Mouse (Mus musculus) liver, postnatal 0 days (tissue): Measurements from ENCODE around the gene Rd3l. TPM values are rescaled to one million over a fixed set of nuclear protein-coding genes. Genes with fewer than 3 reads are reported as not detected.

Experiments used
- ATAC-seq: fragments of 200-750 bp; cut with Nextera tagmentation; 2 replicates; pipeline ENCODE4 v1.8.0; 2017; ENCODE audit warnings: mild to moderate bottlenecking, moderate library complexity
- DNase-seq: peaks from one replicate; pipeline ENCODE4 v3.0.0-alpha.2; 2016
- H3K27ac ChIP-seq: fragments of 300-500 bp; sonication (generic); 2 replicates; pipeline ENCODE4 v1.5.1; 2014; ENCODE audit warnings: antibody characterized with exemption, moderate library complexity, mild to moderate bottlenecking, low read depth
- H3K27me3 ChIP-seq: fragments of 300-500 bp; sonication (generic); 2 replicates; pipeline ENCODE4 v1.6.1; 2014; ENCODE audit warnings: low read length, control low read depth, mixed read lengths; ENCODE audit not compliant: insufficient read depth
- H3K36me3 ChIP-seq: fragments of 300-500 bp; sonication (generic); replicated peaks from 2 replicates; pipeline ENCODE4 v1.6.1; 2014; ENCODE audit warnings: mild to moderate bottlenecking, control low read depth, low read length, moderate library complexity, mixed read lengths; ENCODE audit not compliant: insufficient read depth
- H3K4me1 ChIP-seq: fragments of 300-500 bp; sonication (generic); 2 replicates; pipeline ENCODE4 v1.6.1; 2014; ENCODE audit warnings: antibody characterized with exemption, mild to moderate bottlenecking, control low read depth; ENCODE audit not compliant: insufficient read depth
- H3K4me2 ChIP-seq: fragments of 300-500 bp; sonication (generic); 2 replicates; pipeline ENCODE4 v1.6.1; 2014; ENCODE audit warnings: low read depth, mild to moderate bottlenecking, low read length, moderate library complexity, mixed read lengths
- H3K4me3 ChIP-seq: fragments of 300-500 bp; sonication (generic); 2 replicates; pipeline ENCODE4 v1.5.1; 2014; ENCODE audit warnings: low read depth, low read length
- H3K9ac ChIP-seq: fragments of 300-500 bp; sonication (generic); replicated peaks from 2 replicates; pipeline ENCODE4 v1.6.1; 2014; ENCODE audit warnings: mild to moderate bottlenecking, moderate library complexity
- H3K9me3 ChIP-seq: fragments of 300-500 bp; sonication (generic); 2 replicates; pipeline ENCODE4 v1.6.1; 2016; ENCODE audit warnings: mild to moderate bottlenecking, control low read depth, low read length, mixed read lengths
- CTCF ChIP-seq: sonication (generic); IDR thresholded peaks from 2 replicates; pipeline ENCODE4 v1.5.1; 2016; ENCODE audit warnings: antibody characterized with exemption, low read depth
- EP300 ChIP-seq: IDR thresholded peaks from 2 replicates; pipeline ENCODE4 v1.6.1; 2016; ENCODE audit warnings: antibody characterized with exemption, low read depth, mild to moderate bottlenecking
- WGBS: fragments of 180-500 bp; shearing (Covaris S2); extraction: QIAGEN DNeasy Blood & Tissue Kit; methylation state at CpG from one replicate; pipeline ENCODE4 v1.1.7; 2014; ENCODE audit not compliant: insufficient replicate concordance; 5-methylcytosine and 5-hydroxymethylcytosine counted together
- polyA plus RNA-seq: library from polyadenylated mRNA; unstranded; fragments of >200 nt; fragmentation: Nextera tagmentation; extraction: Ambion mirVana; gene quantifications from 2 replicates; pipeline ENCODE4 v1.2.1, GENCODE M21; 2015

Rd3l gene
- polyA plus RNA-seq, 1 experiment from 2014 or later, result not detected

DNA sequence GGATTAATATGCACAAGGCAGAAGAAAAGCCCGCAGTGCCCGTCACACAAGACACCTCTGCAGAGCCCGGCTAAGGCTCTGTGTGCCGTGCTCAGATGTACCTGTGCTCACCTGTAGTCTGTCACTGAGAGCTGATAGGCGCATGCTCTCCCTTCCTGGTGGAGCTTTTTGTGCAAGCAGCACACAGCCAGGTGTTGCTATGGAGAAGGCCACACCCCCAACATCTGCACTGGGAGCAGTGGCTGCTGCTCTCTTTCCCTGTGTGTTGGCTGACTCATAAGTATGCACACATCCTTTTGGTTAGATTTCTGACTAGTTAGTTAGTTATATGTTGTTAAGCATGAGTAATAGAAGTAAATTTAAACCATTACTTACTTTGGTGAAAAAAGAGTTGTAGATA is 11.5 kb upstream of the Rd3l start:
- H3K27ac ChIP-seq, result no peak overlapping the region
- no peak overlapping the region for H3K4me3 ChIP-seq
- no peaks in the 10 kb centered on the region for H3K9me3 ChIP-seq
- WGBS, result 78% methylated on average over 5 of the region's 5 CpGs
- no peak for ATAC-seq
- H3K4me2 ChIP-seq, result no peak overlapping the region
- no peaks in the 10 kb centered on the region for H3K4me1 ChIP-seq
- no peak overlapping the region for H3K9ac ChIP-seq
- no peak for DNase-seq
- TF ChIP-seq CTCF (no peak), EP300 (no peak)
- H3K36me3 ChIP-seq, result no peaks in the 10 kb centered on the region
- no peaks in the 10 kb centered on the region for H3K27me3 ChIP-seq

DNA sequence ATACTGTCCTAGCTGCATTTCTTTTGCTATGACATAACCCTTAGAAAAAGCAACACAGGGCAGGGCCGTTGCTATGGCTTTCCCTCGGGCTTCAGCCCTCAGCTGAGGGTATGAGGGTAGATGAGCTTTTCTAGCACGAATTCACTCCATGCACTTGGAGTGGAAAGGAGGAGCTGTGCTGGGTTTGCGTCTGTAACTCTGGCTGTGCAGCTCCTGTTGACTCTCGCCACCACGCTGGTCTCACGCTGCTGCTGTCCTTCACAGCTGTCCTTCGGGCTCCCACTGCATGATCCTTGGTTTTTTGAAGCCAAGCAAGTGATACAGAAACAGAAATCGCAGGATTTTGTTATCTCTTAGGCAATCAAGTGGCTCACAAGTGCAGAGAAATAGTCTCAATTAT is 5.6 kb upstream of the Rd3l start:
- 0 out of 2 replicates have a peak, but pooled peaks cover 3% of the 10 kb centered on the region for H3K4me1 ChIP-seq
- H3K27me3 ChIP-seq, result no peaks in the 10 kb centered on the region
- DNase-seq, result no peak
- no peak for TF ChIP-seq CTCF
- no peak for TF ChIP-seq EP300
- WGBS, result 56% methylated on average over 9 of the region's 9 CpGs
- no peak for ATAC-seq
- no peaks in the 10 kb centered on the region for H3K36me3 ChIP-seq
- H3K9me3 ChIP-seq, result no peaks in the 10 kb centered on the region
- no peak overlapping the region for H3K4me2 ChIP-seq
- H3K4me3 ChIP-seq, result no peak overlapping the region
- H3K9ac ChIP-seq, result no peak overlapping the region
- no peak overlapping the region for H3K27ac ChIP-seq

DNA sequence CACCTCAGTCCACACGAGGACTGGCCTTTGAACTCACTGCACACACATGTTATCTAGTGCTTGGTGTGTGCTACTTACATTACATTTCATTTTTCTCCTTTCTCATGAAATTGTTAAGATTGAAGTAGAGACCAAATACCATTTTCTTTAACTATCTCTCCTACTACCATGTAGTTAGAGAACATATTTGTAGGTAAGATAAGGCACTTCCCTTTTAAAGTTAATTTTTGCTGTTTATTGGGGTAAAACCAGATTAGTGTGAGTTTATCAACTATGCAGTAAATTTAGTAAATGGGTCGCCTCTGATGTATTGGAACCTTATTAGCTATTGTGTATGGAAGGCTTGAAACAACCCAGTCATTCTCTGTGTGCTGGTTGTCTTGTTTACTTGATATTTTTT is 2.0 kb upstream of the Rd3l start:
- DNase-seq (no peak), ATAC-seq (no peak)
- Histone ChIP-seq H3K27ac (no peak overlapping the region), H3K9me3 (no peaks in the 10 kb centered on the region), H3K27me3 (no peaks in the 10 kb centered on the region), H3K4me2 (no peak overlapping the region), H3K36me3 (no peaks in the 10 kb centered on the region), H3K4me3 (no peak overlapping the region), H3K4me1 (0 out of 2 replicates have a peak, but pooled peaks cover 3% of the 10 kb centered on the region), H3K9ac (no peak overlapping the region)
- WGBS, result 42% methylated on average over 2 of the region's 2 CpGs
- TF ChIP-seq CTCF (no peak), EP300 (no peak)

DNA sequence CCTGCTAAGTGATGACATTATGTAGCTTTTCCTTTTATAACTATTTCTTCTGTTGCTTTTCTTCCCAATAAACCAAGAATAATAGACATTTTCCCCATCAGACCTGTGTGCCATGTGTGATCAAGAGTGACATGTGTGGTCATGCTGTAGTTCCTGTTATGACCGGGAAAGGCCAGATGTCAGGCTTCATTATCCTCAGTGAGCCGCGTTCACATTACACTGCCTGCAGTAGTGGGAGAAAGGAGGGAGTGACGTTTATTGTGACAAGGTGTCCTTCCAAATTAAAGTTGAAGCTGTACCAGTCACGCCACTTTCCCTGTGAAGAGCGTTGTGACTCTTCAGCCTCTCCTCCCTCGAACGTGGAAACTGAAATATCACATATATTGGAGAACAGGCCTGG is 714 bp upstream of the Rd3l start:
- ATAC-seq, result no peak
- H3K36me3 ChIP-seq, result no peaks in the 10 kb centered on the region

DNA sequence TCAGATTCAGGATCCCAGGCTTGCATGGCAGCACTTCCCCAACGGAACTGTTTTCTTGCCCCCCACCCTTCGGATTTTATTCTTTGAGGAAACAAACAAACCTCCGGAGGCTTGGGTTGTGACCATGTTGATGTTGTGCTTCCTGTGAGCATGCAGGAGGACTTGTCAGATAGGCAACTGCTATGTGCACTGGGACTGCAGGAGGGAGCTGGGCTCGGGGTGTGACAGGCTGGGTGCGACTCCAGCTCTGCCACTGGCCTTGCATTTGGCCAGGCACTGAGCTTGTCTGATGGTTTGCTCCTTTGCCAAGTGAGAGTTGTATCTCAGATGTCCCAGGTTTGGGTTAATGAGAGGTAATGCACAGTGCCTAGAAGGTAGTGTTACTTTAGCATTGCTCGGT is 2.8 kb downstream of the Rd3l start:
- no peak for ATAC-seq

More for the DNA sequence above, 714 bp upstream of the Rd3l start:
- Histone ChIP-seq H3K27me3 (no peaks in the 10 kb centered on the region), H3K9me3 (no peaks in the 10 kb centered on the region), H3K9ac (no peak overlapping the region), H3K4me1 (0 out of 2 replicates have a peak, but pooled peaks cover 3% of the 10 kb centered on the region), H3K4me3 (no peak overlapping the region), H3K27ac (no peak overlapping the region), H3K4me2 (no peak overlapping the region)
- DNase-seq, result no peak
- TF ChIP-seq CTCF (no peak), EP300 (no peak)
- WGBS, result 66% methylated on average over 8 of the region's 8 CpGs

DNA sequence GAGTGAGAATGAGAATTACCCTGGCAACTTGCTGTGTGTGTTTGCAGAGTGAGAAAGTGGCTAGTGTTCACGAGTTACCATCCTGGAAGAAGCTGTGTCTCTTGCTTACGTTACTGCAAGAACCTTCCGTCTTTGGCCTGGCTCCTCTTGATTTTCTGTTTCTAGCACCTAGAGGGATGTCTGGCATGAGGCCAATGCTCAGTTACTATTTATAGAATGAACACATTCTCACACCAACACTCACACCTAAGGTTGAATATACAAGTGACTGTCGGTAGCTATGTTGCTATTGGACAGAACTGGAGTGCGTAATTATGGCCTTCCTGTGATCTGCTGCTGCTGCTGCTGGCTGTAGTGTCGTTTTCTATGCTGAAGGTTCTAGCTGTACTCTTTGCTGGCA is 4.0 kb downstream of the Rd3l start:
- TF ChIP-seq CTCF (no peak), EP300 (no peak)
- no peak overlapping the region for H3K9ac ChIP-seq
- H3K27ac ChIP-seq, result no peak overlapping the region
- DNase-seq, result no peak
- H3K4me3 ChIP-seq, result no peak overlapping the region
- no peak overlapping the region for H3K4me2 ChIP-seq
- H3K4me1 ChIP-seq, result no peaks in the 10 kb centered on the region
- H3K9me3 ChIP-seq, result no peaks in the 10 kb centered on the region
- 68% methylated on average over 6 of the region's 6 CpGs for WGBS
- ATAC-seq, result no peak
- H3K36me3 ChIP-seq, result no peaks in the 10 kb centered on the region
- no peaks in the 10 kb centered on the region for H3K27me3 ChIP-seq

More for the DNA sequence above, 2.8 kb downstream of the Rd3l start:
- Histone ChIP-seq H3K9me3 (no peaks in the 10 kb centered on the region), H3K9ac (no peak overlapping the region), H3K27ac (no peak overlapping the region), H3K36me3 (no peaks in the 10 kb centered on the region), H3K27me3 (no peaks in the 10 kb centered on the region), H3K4me3 (no peak overlapping the region), H3K4me1 (0 out of 2 replicates have a peak, but pooled peaks cover 3% of the 10 kb centered on the region), H3K4me2 (no peak overlapping the region)
- 51% methylated on average over 6 of the region's 6 CpGs for WGBS
- no peak for TF ChIP-seq EP300
- TF ChIP-seq CTCF, result no peak
- DNase-seq, result no peak

DNA sequence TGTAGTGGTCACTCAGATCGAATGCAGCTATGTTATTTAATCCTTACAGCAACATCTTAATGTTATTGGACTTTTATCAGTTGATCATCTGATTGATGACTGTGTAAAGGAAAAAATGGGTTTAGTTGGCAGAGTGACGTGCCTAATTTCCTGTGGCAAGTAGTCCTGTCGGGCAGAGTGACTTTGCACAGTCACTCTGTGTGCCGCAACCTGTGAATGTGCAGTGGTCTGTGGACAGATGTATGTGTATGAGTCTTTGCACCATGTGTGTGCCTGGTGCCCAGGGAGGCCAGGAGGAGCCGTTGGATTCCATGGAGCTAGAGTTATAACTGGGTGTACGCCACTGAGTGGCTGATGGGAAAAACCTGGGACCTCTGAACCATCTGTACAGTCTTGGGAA is 6.5 kb downstream of the Rd3l start:
- no peaks in the 10 kb centered on the region for H3K4me1 ChIP-seq
- no peak overlapping the region for H3K27ac ChIP-seq
- H3K4me3 ChIP-seq, result no peak overlapping the region
- H3K27me3 ChIP-seq, result no peaks in the 10 kb centered on the region
- H3K36me3 ChIP-seq, result no peaks in the 10 kb centered on the region
- no peaks in the 10 kb centered on the region for H3K9me3 ChIP-seq
- no peak overlapping the region for H3K9ac ChIP-seq
- DNase-seq (no peak), ATAC-seq (no peak)
- WGBS, result 60% methylated on average over 6 of the region's 6 CpGs
- no peak overlapping the region for H3K4me2 ChIP-seq
- TF ChIP-seq EP300, result no peak
- TF ChIP-seq CTCF, result no peak
